Mouse (Mus musculus): ENCODE measurements at regions not wholly inside any gene's neighbourhood (a gene's known extent, or its start where the extent isn't known, plus 50 kb on each side); places are given as distances from the start of the nearest gene placed in this dataset.
A peak's percentile ranks its signal among the peaks of the same experiment; 100 is the strongest.

DNA sequence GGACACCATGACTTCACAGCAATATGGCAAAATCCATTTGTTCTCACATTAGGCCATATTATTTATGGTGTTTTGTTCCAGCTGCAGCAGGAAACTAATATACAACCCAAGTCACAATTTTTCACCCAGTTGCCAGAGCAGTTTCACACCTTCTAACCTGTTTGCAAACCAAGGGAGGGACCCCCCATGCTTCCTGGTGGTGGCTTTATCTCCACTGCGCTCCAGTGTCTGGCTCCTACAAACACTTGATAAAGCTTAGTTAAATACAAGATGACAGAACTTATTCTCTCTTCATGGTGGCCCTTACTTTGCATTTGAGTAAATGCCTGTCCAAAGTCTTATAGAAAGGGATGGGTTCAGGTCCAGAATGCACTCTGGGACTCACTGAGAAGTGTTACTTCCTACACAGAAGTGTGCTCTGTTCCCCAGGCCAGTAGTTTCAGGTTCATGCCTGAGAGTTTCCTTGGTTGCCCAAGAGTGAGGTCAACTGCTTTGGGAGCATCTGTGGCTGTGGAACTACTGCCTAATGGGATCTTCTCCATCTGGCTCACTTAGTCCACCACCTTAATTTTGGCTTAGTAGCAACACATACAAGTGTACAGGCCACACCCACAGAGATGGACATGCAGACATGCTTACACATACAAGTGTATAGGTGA lies 186.9 kb downstream of the Rnf152 start:
- no peak overlapping the region for H3K9ac ChIP-seq
- H3K4me1 ChIP-seq, result 0 out of 2 replicates have a peak, but pooled peaks cover 3% of the 10 kb centered on the region
- WGBS, result 85% methylated on average over 1 of the region's 1 CpGs
- 0 out of 2 replicates have a peak overlapping the region, but pooled peaks have one; percentile 27 for H3K27ac ChIP-seq
- no peaks in the 10 kb centered on the region for H3K27me3 ChIP-seq
- no peak overlapping the region for H3K4me2 ChIP-seq
- no peaks in the 10 kb centered on the region for H3K9me3 ChIP-seq
- no peaks in the 10 kb centered on the region for H3K36me3 ChIP-seq
- no peak overlapping the region for H3K4me3 ChIP-seq
- no peak for ATAC-seq (ENCODE audit: insufficient number of reproducible peaks, low FRiP score, low TSS enrichment, low read depth)

GRCm38 (mm10) chr1:105168808-105169207 lies 187.7 kb downstream of the Rnf152 start:
- no peak overlapping the region for H3K4me3 ChIP-seq
- H3K4me2 ChIP-seq, result no peak overlapping the region
- no peak overlapping the region for H3K9ac ChIP-seq
- no peaks in the 10 kb centered on the region for H3K27me3 ChIP-seq
- no peaks in the 10 kb centered on the region for H3K9me3 ChIP-seq
- peak overlapping the region; percentile 27; the same call in 1 of the 2 replicates for H3K27ac ChIP-seq
- WGBS, result 70% methylated on average over 1 of the region's 1 CpGs
- no peaks in the 10 kb centered on the region for H3K36me3 ChIP-seq
- ATAC-seq (ENCODE audit: insufficient number of reproducible peaks, low FRiP score, low TSS enrichment, low read depth), result no peak
- H3K4me1 ChIP-seq, result 0 out of 2 replicates have a peak, but pooled peaks cover 3% of the 10 kb centered on the region

- Histone ChIP-seq H3K4me1 (no peaks in the 10 kb centered on the region), H3K36me3 (no peaks in the 10 kb centered on the region), H3K4me3 (no peak overlapping the region), H3K27ac (no peak overlapping the region), H3K27me3 (no peaks in the 10 kb centered on the region), H3K4me2 (no peak overlapping the region), H3K9me3 (no peaks in the 10 kb centered on the region), H3K9ac (no peak overlapping the region)
- no peak for ATAC-seq (ENCODE audit: insufficient number of reproducible peaks, low FRiP score, low TSS enrichment, low read depth)
- WGBS, result 74% methylated on average over 2 of the region's 2 CpGs
Observed at GRCm38 (mm10) chr1:105157459-105158124, 198.9 kb downstream of the Rnf152 start.

DNA sequence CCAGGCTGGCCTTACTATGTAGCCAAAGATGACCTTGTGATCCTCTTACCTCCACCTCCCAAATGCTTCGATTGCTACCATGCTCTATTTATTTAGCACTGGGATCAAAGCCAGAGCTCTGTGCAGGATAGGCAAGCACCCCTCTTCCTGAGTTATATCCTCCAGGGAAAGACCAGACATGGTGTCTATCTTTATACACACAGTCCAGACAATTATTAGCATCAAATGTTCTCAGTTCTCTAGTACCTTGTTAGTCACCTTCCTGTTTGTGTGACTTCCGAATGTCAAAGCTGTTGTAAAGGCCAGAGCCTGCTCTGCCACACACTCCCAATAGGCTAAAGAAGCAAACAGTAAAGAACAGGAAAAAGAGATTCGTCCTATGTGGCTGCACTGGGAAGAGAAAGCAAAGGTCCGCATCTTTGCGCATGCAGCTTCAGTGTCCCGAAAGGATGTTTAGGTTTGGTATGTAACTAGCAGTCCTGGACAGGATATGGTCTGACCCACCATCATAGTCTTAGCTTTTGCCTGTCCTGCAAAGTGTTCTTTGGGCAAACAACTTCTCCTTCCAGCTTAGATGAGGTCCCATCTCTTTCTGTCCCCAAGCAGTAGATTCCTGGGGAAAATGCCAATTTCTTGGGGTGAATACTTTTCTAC lies 204.2 kb downstream of the Rnf152 start:
- Histone ChIP-seq H3K4me1 (no peaks in the 10 kb centered on the region), H3K36me3 (no peaks in the 10 kb centered on the region), H3K4me3 (no peak overlapping the region), H3K9me3 (no peaks in the 10 kb centered on the region), H3K4me2 (no peak overlapping the region), H3K9ac (no peak overlapping the region), H3K27ac (no peak overlapping the region), H3K27me3 (no peaks in the 10 kb centered on the region)
- WGBS, result 79% methylated on average over 6 of the region's 6 CpGs
- no peak for ATAC-seq (ENCODE audit: insufficient number of reproducible peaks, low FRiP score, low TSS enrichment, low read depth)

GRCm38 (mm10) chr1:105151466-105151846 lies 205.1 kb downstream of the Rnf152 start:
- 56% methylated on average over 1 of the region's 1 CpGs for WGBS
- H3K4me1 ChIP-seq, result no peaks in the 10 kb centered on the region
- H3K9me3 ChIP-seq, result no peaks in the 10 kb centered on the region
- no peaks in the 10 kb centered on the region for H3K27me3 ChIP-seq
- H3K36me3 ChIP-seq, result no peaks in the 10 kb centered on the region
- no peak overlapping the region for H3K4me2 ChIP-seq
- H3K9ac ChIP-seq, result no peak overlapping the region
- H3K27ac ChIP-seq, result no peak overlapping the region
- H3K4me3 ChIP-seq, result no peak overlapping the region
- ATAC-seq (ENCODE audit: insufficient number of reproducible peaks, low FRiP score, low TSS enrichment, low read depth), result no peak

DNA sequence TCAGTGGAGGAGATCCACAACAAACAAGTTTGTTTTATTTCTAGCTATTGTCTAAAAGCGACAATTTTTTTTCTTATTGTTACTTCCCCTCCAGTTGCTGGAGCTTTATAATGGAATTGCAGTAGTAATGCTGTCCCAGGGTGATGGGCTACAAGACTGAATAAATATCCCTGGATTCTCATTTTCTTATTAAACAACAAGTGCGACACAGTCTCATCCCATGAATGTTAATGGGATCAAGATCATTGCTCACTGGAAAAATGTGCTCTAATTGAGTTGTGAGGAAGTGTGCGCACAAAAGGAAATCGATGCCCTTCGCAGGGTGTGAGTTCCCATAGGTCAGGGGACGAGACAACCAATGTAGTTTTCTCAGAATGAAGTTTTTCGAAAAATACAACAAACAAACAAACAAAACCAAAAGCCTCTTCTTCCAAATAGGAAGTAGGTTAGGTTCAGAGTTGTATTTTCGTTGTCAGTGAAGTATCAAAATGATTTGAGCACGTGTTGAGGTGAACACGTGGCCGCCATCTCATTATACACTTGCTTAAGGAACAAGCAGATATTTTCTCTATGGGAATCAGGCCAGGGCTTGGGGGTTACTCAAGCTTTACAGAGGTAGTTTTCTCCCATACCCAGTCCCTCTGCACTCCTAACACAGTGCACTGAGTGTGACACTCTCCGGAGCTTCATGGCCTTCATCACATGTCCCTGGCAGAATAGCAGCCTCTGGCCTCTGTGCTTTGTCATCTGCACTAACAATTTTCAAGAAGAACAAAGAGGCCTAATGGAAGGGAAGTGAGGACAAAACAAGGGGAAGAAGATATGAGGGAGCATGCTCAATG lies 205.7 kb downstream of the Rnf152 start:
- no peak overlapping the region for H3K4me2 ChIP-seq
- no peak overlapping the region for H3K4me3 ChIP-seq
- no peaks in the 10 kb centered on the region for H3K9me3 ChIP-seq
- H3K9ac ChIP-seq, result no peak overlapping the region
- no peak for ATAC-seq (ENCODE audit: insufficient number of reproducible peaks, low FRiP score, low TSS enrichment, low read depth)
- H3K36me3 ChIP-seq, result no peaks in the 10 kb centered on the region
- 88% methylated on average over 12 of the region's 12 CpGs for WGBS
- no peaks in the 10 kb centered on the region for H3K27me3 ChIP-seq
- no peak overlapping the region for H3K27ac ChIP-seq
- H3K4me1 ChIP-seq, result no peaks in the 10 kb centered on the region

GRCm38 (mm10) chr1:105148792-105149191 lies 207.7 kb downstream of the Rnf152 start:
- H3K9me3 ChIP-seq, result no peaks in the 10 kb centered on the region
- H3K27ac ChIP-seq, result no peak overlapping the region
- no peaks in the 10 kb centered on the region for H3K27me3 ChIP-seq
- no peak for ATAC-seq (ENCODE audit: insufficient number of reproducible peaks, low FRiP score, low TSS enrichment, low read depth)
- no peak overlapping the region for H3K4me3 ChIP-seq
- WGBS, result 71% methylated on average over 2 of the region's 2 CpGs
- H3K36me3 ChIP-seq, result no peaks in the 10 kb centered on the region
- H3K4me1 ChIP-seq, result no peaks in the 10 kb centered on the region
- H3K4me2 ChIP-seq, result no peak overlapping the region
- H3K9ac ChIP-seq, result no peak overlapping the region

- no peaks in the 10 kb centered on the region for H3K27me3 ChIP-seq
- H3K27ac ChIP-seq, result no peak overlapping the region
- no peak overlapping the region for H3K4me3 ChIP-seq
- no peaks in the 10 kb centered on the region for H3K9me3 ChIP-seq
- no peak overlapping the region for H3K4me2 ChIP-seq
- ATAC-seq (ENCODE audit: insufficient number of reproducible peaks, low FRiP score, low TSS enrichment, low read depth), result no peak
- H3K4me1 ChIP-seq, result no peaks in the 10 kb centered on the region
- H3K9ac ChIP-seq, result no peak overlapping the region
- H3K36me3 ChIP-seq, result no peaks in the 10 kb centered on the region
Observed at GRCm38 (mm10) chr1:105148048-105148447, 208.5 kb downstream of the Rnf152 start.

GRCm38 (mm10) chr1:105123936-105124335 lies 232.6 kb downstream of the Rnf152 start:
- Histone ChIP-seq H3K9ac (no peak overlapping the region), H3K4me2 (no peak overlapping the region)
- ATAC-seq (ENCODE audit: insufficient number of reproducible peaks, low FRiP score, low TSS enrichment, low read depth), result no peak

GRCm38 (mm10) chr1:105117888-105118287 lies 238.6 kb downstream of the Rnf152 start:
- Histone ChIP-seq H3K4me2 (no peak overlapping the region), H3K27ac (no peak overlapping the region), H3K4me1 (no peaks in the 10 kb centered on the region), H3K4me3 (no peak overlapping the region), H3K9ac (no peak overlapping the region), H3K36me3 (no peaks in the 10 kb centered on the region), H3K9me3 (no peaks in the 10 kb centered on the region), H3K27me3 (no peaks in the 10 kb centered on the region)
- WGBS, result 64% methylated on average over 2 of the region's 2 CpGs
- ATAC-seq (ENCODE audit: insufficient number of reproducible peaks, low FRiP score, low TSS enrichment, low read depth), result no peak

More at GRCm38 (mm10) chr1:105123936-105124335, 232.6 kb downstream of the Rnf152 start:
- Histone ChIP-seq H3K9me3 (no peaks in the 10 kb centered on the region), H3K36me3 (no peaks in the 10 kb centered on the region), H3K27me3 (no peaks in the 10 kb centered on the region), H3K4me3 (no peak overlapping the region), H3K4me1 (no peaks in the 10 kb centered on the region), H3K27ac (no peak overlapping the region)
- 64% methylated on average over 4 of the region's 4 CpGs for whole genome bisulfite sequencing

DNA sequence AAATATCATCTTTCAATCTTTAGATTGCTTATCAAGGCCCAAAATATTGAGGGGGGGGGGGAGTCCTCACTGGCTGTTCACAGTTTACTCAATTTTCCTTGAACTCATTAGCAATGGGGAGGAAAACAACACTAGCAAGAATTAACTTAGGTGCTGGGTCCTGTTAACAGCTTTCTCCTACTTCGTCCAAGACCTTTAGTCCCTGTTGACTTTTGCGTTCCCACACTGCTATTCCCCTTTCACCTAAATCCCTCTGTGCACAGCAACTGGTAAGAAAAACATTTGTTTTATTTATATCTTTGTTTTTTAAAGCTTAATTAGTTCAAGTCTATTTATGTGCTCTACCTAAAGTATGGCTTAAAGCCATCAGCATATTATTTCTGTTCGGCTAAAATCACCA lies 240.3 kb downstream of the Rnf152 start:
- Histone ChIP-seq H3K9ac (no peak overlapping the region), H3K9me3 (no peaks in the 10 kb centered on the region), H3K36me3 (no peaks in the 10 kb centered on the region), H3K27ac (no peak overlapping the region), H3K4me3 (no peak overlapping the region), H3K27me3 (no peaks in the 10 kb centered on the region), H3K4me2 (no peak overlapping the region), H3K4me1 (no peaks in the 10 kb centered on the region)
- no peak for ATAC-seq (ENCODE audit: insufficient number of reproducible peaks, low FRiP score, low TSS enrichment, low read depth)
- 50% methylated on average over 3 of the region's 3 CpGs for WGBS
